17 mouse cellular contexts compared by ENCODE assay signal in the genomic region with DNA sequence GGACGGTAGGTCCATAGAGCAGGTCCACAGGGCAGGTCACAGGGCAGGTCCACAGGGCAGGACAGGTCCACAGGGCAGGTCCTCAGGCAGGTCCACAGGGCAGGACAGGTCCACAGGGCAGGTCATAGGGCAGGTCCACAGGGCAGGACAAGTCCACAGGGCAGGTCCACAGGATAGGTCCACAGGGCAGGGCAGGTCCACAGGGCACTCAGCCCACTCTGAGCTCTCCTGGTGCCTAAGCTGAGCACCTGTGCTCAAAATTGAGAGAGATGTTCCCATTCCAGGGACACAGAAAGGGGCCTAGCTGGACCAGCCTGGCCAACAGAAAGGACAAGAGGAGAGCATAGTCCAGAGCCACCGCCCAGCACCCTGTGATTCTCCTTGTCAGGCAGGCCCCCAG. TPM values are rescaled to one million over a fixed set of nuclear protein-coding genes. Genes with fewer than 3 reads are reported as not detected.
DNase-seq lines count a peak whose midpoint lies in the region; ATAC-seq and TF ChIP-seq lines count a peak whose summit lies in the region.
"Had no signal": no experiment of that assay in that cellular context is flagged by ENCODE, and none has a peak within 500 bp of the region (broad histone marks: within the 10 kb centered on the region; RNA-seq: fewer than 3 reads in every experiment).

No protein-coding gene starts in this region.

- peaks cover 4% of the 10 kb centered on the region; the same call in 1 of the 2 replicates for H3K27me3 ChIP-seq in hindbrain, embryonic 10.5 days (ENCODE audit: insufficient read depth, poor library complexity, severe bottlenecking)
- no peaks in the 10 kb centered on the region for H3K27me3 ChIP-seq in hindbrain, embryonic 14.5 days (ENCODE audit: control insufficient read depth, insufficient read depth, low read length)
- no peaks in the 10 kb centered on the region for H3K27me3 ChIP-seq in midbrain, embryonic 10.5 days (ENCODE audit: low read depth, poor library complexity, severe bottlenecking)
- H3K27me3 ChIP-seq in midbrain, embryonic 16.5 days (ENCODE audit: control insufficient read depth, insufficient read depth, low read depth, low read length): no peaks in the 10 kb centered on the region
- no peaks in the 10 kb centered on the region for H3K27me3 ChIP-seq in midbrain, embryonic 13.5 days
- H3K27me3 ChIP-seq in stomach, postnatal 0 days (ENCODE audit: control insufficient read depth, insufficient read depth, low read length): no peaks in the 10 kb centered on the region
- H3K27me3 ChIP-seq: liver, embryonic 15.5 days; neural tube, embryonic 12.5 days had no signal

- H3K9ac ChIP-seq in hindbrain, embryonic 14.5 days: no peak overlapping the region
- H3K9ac ChIP-seq in midbrain, embryonic 16.5 days (ENCODE audit: low read depth, low read length): no peak overlapping the region
- H3K9ac ChIP-seq in midbrain, embryonic 13.5 days (replicated peaks): no peak overlapping the region
- H3K9ac ChIP-seq in stomach, postnatal 0 days (ENCODE audit: low read length): no peak overlapping the region
- H3K9ac ChIP-seq: liver, embryonic 15.5 days; neural tube, embryonic 12.5 days had no signal

- H3K27ac ChIP-seq in hindbrain, embryonic 10.5 days: peak overlapping the region; percentile 60
- H3K27ac ChIP-seq in hindbrain, embryonic 14.5 days: no peak overlapping the region
- H3K27ac ChIP-seq in midbrain, embryonic 10.5 days (replicated peaks): peak overlapping the region; percentile 35
- H3K27ac ChIP-seq in midbrain, embryonic 16.5 days (ENCODE audit: low read length): no peak overlapping the region
- peak overlapping the region; percentile 26; the same call in 1 of the 2 replicates for H3K27ac ChIP-seq in midbrain, embryonic 13.5 days
- H3K27ac ChIP-seq in stomach, postnatal 0 days (replicated peaks): no peak overlapping the region
- H3K27ac ChIP-seq: heart, embryonic 10.5 days; liver, embryonic 15.5 days; neural tube, embryonic 12.5 days had no signal

- no peak for TF ChIP-seq EP300 in stomach, postnatal 0 days (optimal IDR thresholded peaks at IDR 0.05)

- no peak overlapping the region for H3K4me3 ChIP-seq in hindbrain, embryonic 10.5 days
- H3K4me3 ChIP-seq in hindbrain, embryonic 14.5 days (replicated peaks; ENCODE audit: low read length): no peak overlapping the region
- no peak overlapping the region for H3K4me3 ChIP-seq in midbrain, embryonic 10.5 days
- no peak overlapping the region for H3K4me3 ChIP-seq in midbrain, embryonic 16.5 days (ENCODE audit: low read depth, low read length)
- H3K4me3 ChIP-seq in midbrain, embryonic 13.5 days (replicated peaks): no peak overlapping the region
- H3K4me3 ChIP-seq in stomach, postnatal 0 days (ENCODE audit: low read depth, low read length): no peak overlapping the region
- H3K4me3 ChIP-seq: heart, embryonic 10.5 days; liver, embryonic 15.5 days; neural tube, embryonic 12.5 days had no signal

- no peak for DNase-seq in hindbrain, embryonic 10.5 days (ENCODE audit: low spot score)
- DNase-seq in hindbrain, embryonic 14.5 days (ENCODE audit: low spot score): no peak
- DNase-seq in midbrain, embryonic 10.5 days (ENCODE audit: low spot score): no peak
- no peak for DNase-seq in stomach, postnatal 0 days (ENCODE audit: low spot score)
- DNase-seq in cerebellum, adult 9-11 months: no peak
- DNase-seq: gastrocnemius, postnatal 36 days; heart, postnatal 36 days; kidney, adult 18-20 months; lung, postnatal 10 days; right cerebral cortex, postnatal 25 days; thymus, postnatal 25 days had no signal

- no peak for TF ChIP-seq CTCF in stomach, postnatal 0 days (IDR thresholded peaks at IDR 0.05; ENCODE audit: low read depth)

- no peaks in the 10 kb centered on the region for H3K9me3 ChIP-seq in hindbrain, embryonic 10.5 days
- no peaks in the 10 kb centered on the region for H3K9me3 ChIP-seq in hindbrain, embryonic 14.5 days (ENCODE audit: control insufficient read depth, low read length)
- no peaks in the 10 kb centered on the region for H3K9me3 ChIP-seq in midbrain, embryonic 10.5 days (replicated peaks)
- H3K9me3 ChIP-seq in midbrain, embryonic 16.5 days (replicated peaks; ENCODE audit: control insufficient read depth, low read length, poor library complexity, severe bottlenecking): no peaks in the 10 kb centered on the region
- no peaks in the 10 kb centered on the region for H3K9me3 ChIP-seq in midbrain, embryonic 13.5 days
- no peaks in the 10 kb centered on the region for H3K9me3 ChIP-seq in stomach, postnatal 0 days (ENCODE audit: control insufficient read depth, low read length)
- H3K9me3 ChIP-seq: heart, embryonic 10.5 days; liver, embryonic 15.5 days; neural tube, embryonic 12.5 days had no signal

- H3K36me3 ChIP-seq in hindbrain, embryonic 10.5 days: no peaks in the 10 kb centered on the region
- no peaks in the 10 kb centered on the region for H3K36me3 ChIP-seq in hindbrain, embryonic 14.5 days (replicated peaks; ENCODE audit: control insufficient read depth, insufficient read depth)
- H3K36me3 ChIP-seq in midbrain, embryonic 10.5 days: no peaks in the 10 kb centered on the region
- H3K36me3 ChIP-seq in midbrain, embryonic 16.5 days (ENCODE audit: control insufficient read depth, insufficient read depth, low read length): no peaks in the 10 kb centered on the region
- H3K36me3 ChIP-seq in midbrain, embryonic 13.5 days: no peaks in the 10 kb centered on the region
- no peaks in the 10 kb centered on the region for H3K36me3 ChIP-seq in stomach, postnatal 0 days (ENCODE audit: control insufficient read depth, insufficient read depth, low read length)
- H3K36me3 ChIP-seq: G1E; heart, embryonic 10.5 days; liver, embryonic 15.5 days; neural tube, embryonic 12.5 days had no signal

- no peak for ATAC-seq in hindbrain, embryonic 14.5 days (ENCODE audit: low FRiP score)
- no peak for ATAC-seq in midbrain, embryonic 16.5 days
- ATAC-seq in midbrain, embryonic 13.5 days: 0 out of 2 replicates have a peak, but pooled peaks have one; percentile 7
- ATAC-seq in stomach, postnatal 0 days (ENCODE audit: low FRiP score, low TSS enrichment): 0 out of 2 replicates have a peak, but pooled peaks have one; percentile 18

- H3K4me2 ChIP-seq in hindbrain, embryonic 14.5 days (replicated peaks): no peak overlapping the region
- H3K4me2 ChIP-seq in midbrain, embryonic 16.5 days (ENCODE audit: low read length): no peak overlapping the region
- no peak overlapping the region for H3K4me2 ChIP-seq in midbrain, embryonic 13.5 days (replicated peaks)
- no peak overlapping the region for H3K4me2 ChIP-seq in stomach, postnatal 0 days (replicated peaks; ENCODE audit: low read depth)
- H3K4me2 ChIP-seq: liver, embryonic 15.5 days; neural tube, embryonic 12.5 days had no signal

- H3K4me1 ChIP-seq in hindbrain, embryonic 10.5 days (replicated peaks): peaks cover 27% of the 10 kb centered on the region
- H3K4me1 ChIP-seq in hindbrain, embryonic 14.5 days (replicated peaks; ENCODE audit: control insufficient read depth, insufficient read depth, low read length): peaks cover 9% of the 10 kb centered on the region
- H3K4me1 ChIP-seq in midbrain, embryonic 10.5 days: peaks cover 24% of the 10 kb centered on the region
- no peaks in the 10 kb centered on the region for H3K4me1 ChIP-seq in midbrain, embryonic 16.5 days (ENCODE audit: control insufficient read depth, insufficient read depth, low read length)
- H3K4me1 ChIP-seq in midbrain, embryonic 13.5 days (replicated peaks): peaks cover 22% of the 10 kb centered on the region
- 0 out of 2 replicates have a peak, but pooled peaks cover 2% of the 10 kb centered on the region for H3K4me1 ChIP-seq in stomach, postnatal 0 days (replicated peaks; ENCODE audit: control insufficient read depth, insufficient read depth)
- H3K4me1 ChIP-seq: liver, embryonic 15.5 days had no signal

- WGBS in hindbrain, embryonic 10.5 days: 85% methylated on average over 2 of the region's 2 CpGs
- 75% methylated on average over 2 of the region's 2 CpGs for WGBS in hindbrain, embryonic 14.5 days
- WGBS in midbrain, embryonic 10.5 days: 84% methylated on average over 2 of the region's 2 CpGs
- 83% methylated on average over 2 of the region's 2 CpGs for WGBS in midbrain, embryonic 16.5 days
- WGBS in midbrain, embryonic 13.5 days: 92% methylated on average over 2 of the region's 2 CpGs
- WGBS in stomach, postnatal 0 days: 73% methylated on average over 2 of the region's 2 CpGs

RNA-seq across cellular contexts. Expression of gene Prdm11, which starts 46.4 kb away (rescaled TPM):
- 2.1 and 2.3 TPM in 2 replicates for polyA plus RNA-seq in hindbrain, embryonic 10.5 days (2016; fragmentation: Nextera tagmentation; extraction: Ambion mirVana)
- polyA plus RNA-seq in hindbrain, embryonic 14.5 days (2014; fragmentation: Nextera tagmentation; extraction: Ambion mirVana): 1.8 and 2.5 TPM in 2 replicates
- polyA plus RNA-seq in midbrain, embryonic 10.5 days (2016; fragmentation: Nextera tagmentation; extraction: Ambion mirVana): 1.5 and 1.7 TPM in 2 replicates
- 2.1 and 2.6 TPM in 2 replicates for polyA plus RNA-seq in midbrain, embryonic 16.5 days (2015; fragmentation: Nextera tagmentation; extraction: Ambion mirVana)
- 1.8 and 1.9 TPM in 2 replicates for polyA plus RNA-seq in midbrain, embryonic 13.5 days (2015; fragmentation: Nextera tagmentation; extraction: Ambion mirVana)
- 5.8 and 6.2 TPM in 2 replicates for polyA plus RNA-seq in stomach, postnatal 0 days (2015; fragmentation: Nextera tagmentation; extraction: Ambion mirVana)

Comparison
In these comparisons a context has a peak if more than half of its experiments do, and no peak if none do; other contexts are left out.
1. H3K27ac ChIP-seq: peak in hindbrain, embryonic 10.5 days (single experiment), midbrain, embryonic 10.5 days (single experiment) and midbrain, embryonic 13.5 days (single experiment); none in hindbrain, embryonic 14.5 days (single experiment), midbrain, embryonic 16.5 days (single experiment) and stomach, postnatal 0 days (single experiment).
2. ATAC-seq: peak in midbrain, embryonic 13.5 days (single experiment) and stomach, postnatal 0 days (single experiment); none in hindbrain, embryonic 14.5 days (single experiment) and midbrain, embryonic 16.5 days (single experiment).